Mouse (Mus musculus) megakaryocyte, adult 5-6 weeks (primary cell): ENCODE results near the gene Gys1. TPM values are rescaled to one million over a fixed set of nuclear protein-coding genes. Genes with fewer than 3 reads are reported as not detected.
"Not testable (repeated sequence)": the region's sequence is repeated elsewhere in the genome, so short reads cannot be mapped to it uniquely, and the experiment has no call there.

Source experiments
- ATAC-seq: 2 replicates; pipeline ENCODE4 v1.8.0; 2016; ENCODE audit warnings: mild to moderate bottlenecking, inconsistent platforms; ENCODE audit not compliant: poor library complexity, severe bottlenecking
- total RNA-seq, 2 experiments: library from RNA; stranded (forward) in 1 of 2; stranded (reverse) in 1 of 2; fragments of 153-499, 151-499 nt in 1 of 2; fragments of 221-1000, 200-1000 nt in 1 of 2; gene quantifications; 2 replicates each; pipeline versions ENCODE4 v1.2.3 to v1.2.4; 2015 to 2017

Gene Gys1
- total RNA-seq, 2 experiments from 2014 or later: 7.2 to 9.8 TPM

- ATAC-seq: no peak
These were observed 21.5 kb downstream of the Gys1 start for GRCm38 (mm10) chr7:45455932-45456696.

DNA sequence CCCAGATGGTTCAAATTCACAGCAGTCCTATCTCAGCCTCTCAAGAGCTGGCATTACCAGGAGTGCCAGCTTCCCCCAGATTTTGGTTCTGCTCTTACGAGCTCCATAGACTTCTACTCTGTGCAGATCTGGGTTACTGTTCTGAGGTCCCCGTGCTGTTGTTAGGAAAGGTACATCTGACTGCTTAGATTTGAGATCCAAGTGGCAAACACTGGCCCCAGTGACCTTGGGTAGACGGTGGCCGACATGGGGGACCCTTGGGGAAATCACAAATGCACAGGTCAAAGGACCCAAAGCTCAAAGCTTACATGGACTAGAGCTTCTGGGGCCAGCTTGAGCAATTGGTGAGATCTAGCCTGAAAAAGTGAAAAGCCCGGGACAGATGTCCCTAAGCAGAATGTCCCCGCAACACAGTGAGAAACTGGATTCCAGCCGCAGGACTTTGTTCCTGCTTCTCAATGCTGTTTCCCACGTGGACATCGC is 22.1 kb downstream of the Gys1 start:
- no peak for ATAC-seq

- ATAC-seq: peak; percentile 50
These were observed 22.8 kb downstream of the Gys1 start for GRCm38 (mm10) chr7:45457204-45458060.

- peak; percentile 30 for ATAC-seq
These were observed 24.3 kb downstream of the Gys1 start for GRCm38 (mm10) chr7:45458748-45459563.

- ATAC-seq: peak; percentile 83
These were observed 25.0 kb downstream of the Gys1 start, which contains the start of gene Ftl1 for GRCm38 (mm10) chr7:45459564-45460140. Gene Ftl1 (minus strand): TSS chr7:45459884.

GRCm38 (mm10) chr7:45460377-45460776 is 25.7 kb downstream of the Gys1 start:
- ATAC-seq: no peak

DNA sequence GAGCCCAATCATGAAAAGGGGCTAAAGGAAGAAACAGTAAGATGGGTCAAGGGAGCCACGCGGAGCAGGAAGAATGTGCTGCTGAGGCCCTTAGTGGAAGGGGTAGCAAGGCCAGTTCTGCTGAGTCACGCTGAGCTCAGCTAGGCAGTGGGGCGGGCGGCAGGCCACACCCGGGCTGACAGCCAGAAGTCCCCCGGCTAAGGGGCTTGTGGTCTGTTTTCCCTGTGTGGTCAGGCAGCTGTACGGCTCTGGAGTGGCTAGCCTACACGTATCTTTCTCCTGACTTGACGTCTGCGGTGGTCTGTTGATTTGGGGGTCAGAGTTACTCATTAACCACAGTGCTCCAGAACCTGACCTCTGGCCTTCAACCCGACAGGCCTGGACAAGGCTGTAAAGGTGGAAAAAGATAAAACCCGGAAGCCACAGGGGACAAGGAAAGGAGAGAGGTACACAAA is 26.2 kb downstream of the Gys1 start:
- peak; percentile 51 for ATAC-seq

GRCm38 (mm10) chr7:45461326-45461725 is 26.7 kb downstream of the Gys1 start:
- ATAC-seq: no peak

GRCm38 (mm10) chr7:45461781-45462180 is 27.1 kb downstream of the Gys1 start:
- no peak for ATAC-seq

- ATAC-seq: no peak
These were observed 27.7 kb downstream of the Gys1 start for GRCm38 (mm10) chr7:45462325-45462724.

DNA sequence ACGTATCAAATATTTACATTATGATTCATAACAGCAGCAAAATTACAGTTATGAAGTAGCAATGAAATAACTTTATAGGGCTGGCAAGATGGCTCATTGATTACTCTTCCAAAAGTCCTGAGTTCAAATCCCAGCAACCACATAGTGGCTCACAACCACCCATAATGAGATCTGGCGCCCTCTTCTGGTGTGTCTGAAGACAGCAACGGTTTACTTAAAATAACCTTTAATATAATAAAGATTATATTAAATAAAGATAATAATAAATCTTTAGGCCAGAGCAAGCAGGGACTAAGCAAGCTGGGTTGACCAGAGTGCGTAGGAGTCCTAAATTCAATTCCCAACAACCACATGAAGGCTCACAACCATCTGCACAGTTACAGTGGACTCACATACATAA is 28.2 kb downstream of the Gys1 start:
- ATAC-seq: not testable (repeated sequence)

- no peak for ATAC-seq
These were observed 29.5 kb downstream of the Gys1 start for GRCm38 (mm10) chr7:45463987-45464778.

DNA sequence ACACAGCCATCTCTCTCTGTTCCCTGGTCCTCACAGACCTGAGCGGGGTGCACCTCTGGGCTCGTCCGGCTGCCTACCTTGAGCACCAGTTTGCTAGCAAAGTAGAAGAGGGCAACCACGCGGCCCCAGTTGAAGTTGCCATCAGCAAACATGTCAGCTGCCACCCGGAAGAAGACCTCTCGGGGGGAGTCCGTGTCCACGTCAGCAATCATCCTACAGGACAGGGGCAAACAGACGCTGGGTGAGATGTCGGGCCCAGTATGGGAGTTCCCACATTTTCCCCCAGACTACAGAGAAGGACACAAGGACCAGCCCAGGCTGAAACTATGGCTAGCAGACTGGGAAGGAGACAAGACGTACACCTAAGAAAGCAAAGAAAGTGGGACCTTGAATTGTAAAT is 30.5 kb downstream of the Gys1 start:
- no peak for ATAC-seq

- ATAC-seq: no peak
These were observed 30.9 kb downstream of the Gys1 start for GRCm38 (mm10) chr7:45465549-45465948.

GRCm38 (mm10) chr7:45466283-45467089 is 31.8 kb downstream of the Gys1 start, which contains the start of gene Bax:
Gene Bax (minus strand): TSS chr7:45466898.
- ATAC-seq: peak; percentile 92

DNA sequence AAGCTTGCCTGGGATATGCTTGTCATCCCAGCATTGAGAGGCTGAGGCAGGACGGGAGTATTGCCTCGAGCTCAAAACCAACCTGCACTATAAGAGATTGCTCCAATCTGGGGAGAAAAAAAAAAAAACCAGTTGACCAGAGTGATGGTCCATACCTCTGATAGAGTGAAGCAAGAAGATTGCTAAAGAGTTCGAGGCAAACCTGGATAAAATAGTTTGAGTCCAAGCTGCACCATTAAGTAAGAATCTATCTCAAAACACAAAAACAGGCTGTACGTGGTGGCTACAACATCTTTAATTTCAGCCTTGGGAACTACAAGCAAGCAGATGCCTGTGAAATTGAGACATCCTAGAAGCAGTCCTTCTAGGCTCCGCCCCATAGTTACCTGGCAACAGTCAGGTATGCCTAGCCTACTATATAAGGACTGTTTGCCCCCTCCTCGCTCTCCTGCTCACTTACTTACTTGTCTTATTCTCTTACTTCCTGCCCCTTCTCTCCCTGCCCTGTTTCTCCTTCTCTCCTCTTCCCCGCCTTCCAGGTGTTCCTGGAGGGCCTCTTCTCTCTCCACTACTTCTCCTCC is 32.5 kb downstream of the Gys1 start:
- ATAC-seq: peak; percentile 22; the same call in 1 of the 2 replicates

GRCm38 (mm10) chr7:45470869-45471268 is 36.2 kb downstream of the Gys1 start:
- peak; percentile 62 for ATAC-seq

DNA sequence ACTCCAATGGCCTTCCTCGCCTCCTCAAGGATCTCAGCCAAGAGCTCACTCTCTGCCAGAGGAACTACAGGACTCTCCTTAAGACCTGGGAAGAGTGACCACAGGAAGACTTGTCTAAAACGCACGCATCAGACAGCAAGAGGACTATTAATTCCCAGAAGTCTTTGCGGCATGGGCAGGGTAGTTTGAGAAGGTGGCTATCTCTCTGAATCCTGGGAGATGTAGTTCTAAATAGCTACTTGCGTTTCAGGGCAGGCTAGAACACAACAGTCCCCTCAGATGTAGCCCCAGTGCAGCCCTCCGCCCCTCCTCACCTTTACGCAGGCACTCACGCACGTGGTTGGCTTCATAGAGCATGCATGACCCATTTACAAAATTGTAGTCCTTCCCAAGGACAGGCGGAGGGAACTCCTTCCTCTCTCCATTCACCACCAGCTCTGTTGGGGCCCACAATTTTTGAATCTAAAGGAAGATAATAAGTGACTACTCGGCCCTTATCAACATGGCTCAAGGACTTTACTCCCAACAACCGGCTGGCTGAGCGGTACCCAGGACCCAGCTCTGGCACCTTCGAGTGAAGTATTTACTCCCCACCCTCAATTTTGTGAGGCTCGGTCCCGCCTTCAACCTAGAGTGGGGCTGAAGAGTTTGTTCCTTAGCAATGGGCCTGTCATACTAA is 40.8 kb downstream of the Gys1 start:
- no peak for ATAC-seq
